Mouse (Mus musculus): ENCODE results near the gene Hibadh. TPM values are rescaled to one million over a fixed set of nuclear protein-coding genes. Genes with fewer than 3 reads are reported as not detected.

Hibadh gene
- total RNA-seq, 2 experiments from 2014 or later = 46.5 to 49.3 TPM

GRCm38 (mm10) chr6:52667641-52668040 lies 27.5 kb upstream of the Hibadh start:
- no peak for TF ChIP-seq CTCF (IDR thresholded peaks at IDR 0.05)
- intact Hi-C loops (cut with DNase I) = no loop called here
- H3K4me3 ChIP-seq = no peak overlapping the region
- H3K27ac ChIP-seq = no peak overlapping the region
- no peak for DNase-seq (ENCODE audit: extremely low spot score in 1 of 2, low spot score in 2 of 2)

DNA sequence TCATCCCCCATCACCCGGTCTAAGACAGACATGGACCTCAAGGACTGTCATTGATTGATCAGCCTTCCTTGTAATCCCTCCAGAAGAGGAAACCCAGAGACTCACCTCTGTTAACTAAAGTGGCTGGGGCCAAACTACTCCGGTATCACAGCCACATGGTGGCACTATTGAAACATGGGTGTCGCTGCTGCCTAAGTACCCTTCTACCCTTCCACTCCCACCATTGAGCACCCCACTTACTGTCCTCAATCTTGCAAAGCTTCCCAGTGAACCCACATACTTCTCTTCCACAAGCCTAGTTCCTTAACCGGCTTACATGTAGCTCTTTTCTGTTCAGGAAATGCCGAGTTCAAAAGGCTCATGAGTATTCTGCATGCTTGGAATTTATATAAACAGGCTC lies 22.8 kb upstream of the Hibadh start:
- H3K4me3 ChIP-seq = no peak overlapping the region
- intact Hi-C loops (cut with DNase I) = loop anchor here (1.0 to 5.0 kb wide), 4 partner anchors 49 to 254 kb away; partner anchors contain the start of gene Tax1bp1
- peak; percentile 37 for TF ChIP-seq CTCF (IDR thresholded peaks at IDR 0.05)
- no peak for DNase-seq (ENCODE audit: extremely low spot score in 1 of 2, low spot score in 2 of 2)
- H3K27ac ChIP-seq = no peak overlapping the region

DNA sequence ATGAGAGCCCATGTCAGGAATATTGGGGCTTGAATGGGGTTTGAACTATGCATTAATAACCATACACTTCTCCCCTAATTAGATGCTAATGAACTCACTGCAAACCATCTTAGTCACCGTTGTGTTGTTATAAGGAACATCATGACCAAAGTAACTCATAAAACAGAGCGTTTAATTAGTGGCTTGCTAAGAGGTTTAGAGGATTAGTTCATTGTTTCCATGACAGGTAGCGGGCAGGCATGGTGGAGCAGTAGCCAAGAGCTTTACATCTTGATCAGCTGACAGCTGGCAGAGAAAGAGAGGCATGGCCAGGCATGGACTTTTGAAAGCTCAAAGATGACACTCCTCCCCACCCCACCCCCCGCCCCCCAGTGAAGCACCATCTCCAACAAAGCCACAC lies 15.1 kb upstream of the Hibadh start:
- no peak overlapping the region for H3K27ac ChIP-seq
- TF ChIP-seq CTCF (IDR thresholded peaks at IDR 0.05) = no peak
- DNase-seq (ENCODE audit: extremely low spot score in 1 of 2, low spot score in 2 of 2) = no peak
- intact Hi-C loops (cut with DNase I) = no loop called here
- H3K4me3 ChIP-seq = no peak overlapping the region

DNA sequence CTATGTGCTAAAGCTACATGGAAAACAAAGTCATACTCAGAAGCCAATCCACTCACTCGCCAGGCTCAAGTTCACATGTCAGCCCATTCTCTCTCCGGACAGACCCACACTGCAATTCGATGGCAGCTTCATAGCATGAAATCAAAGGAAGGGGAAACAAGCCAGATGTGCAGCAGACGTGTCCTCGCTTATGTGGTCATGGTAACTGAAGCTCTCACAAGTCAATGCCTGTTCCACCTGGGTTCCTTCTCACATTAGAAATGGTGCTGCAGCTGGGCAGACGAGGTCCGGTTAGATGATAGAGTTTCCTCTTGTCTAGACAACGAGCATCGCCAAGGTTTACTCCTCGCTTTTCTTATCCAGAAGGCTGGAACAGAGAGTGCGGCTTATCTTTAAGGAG lies 8.6 kb upstream of the Hibadh start:
- intact Hi-C loops (cut with DNase I) = no loop called here
- Histone ChIP-seq H3K4me3 (no peak overlapping the region), H3K27ac (no peak overlapping the region)
- DNase-seq (ENCODE audit: extremely low spot score in 1 of 2, low spot score in 2 of 2) = no peak
- TF ChIP-seq CTCF (IDR thresholded peaks at IDR 0.05) = no peak

GRCm38 (mm10) chr6:52648031-52648430 lies 7.8 kb upstream of the Hibadh start:
- Histone ChIP-seq H3K4me3 (no peak overlapping the region), H3K27ac (no peak overlapping the region)
- intact Hi-C loops (cut with DNase I) = no loop called here
- DNase-seq (ENCODE audit: extremely low spot score in 1 of 2, low spot score in 2 of 2) = no peak
- TF ChIP-seq CTCF (IDR thresholded peaks at IDR 0.05) = no peak

DNA sequence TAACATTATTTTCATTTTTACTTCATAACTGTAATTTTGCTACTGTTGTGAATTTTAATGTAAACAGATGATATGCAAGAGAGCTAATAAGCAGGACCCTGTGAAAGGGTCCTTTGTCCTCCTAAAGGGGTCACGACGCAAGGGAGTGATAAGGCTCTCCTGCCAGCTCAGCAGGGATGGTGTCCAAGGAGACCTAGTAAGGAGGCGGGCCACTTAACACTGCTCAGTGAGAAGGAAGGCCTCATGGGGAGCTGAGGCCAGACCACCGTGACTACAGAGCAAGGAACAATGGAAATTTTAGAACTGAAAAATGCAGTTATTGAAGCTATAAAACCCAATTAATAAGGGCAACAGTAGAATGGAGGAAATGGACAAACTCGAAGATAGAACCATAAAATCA lies 5.7 kb upstream of the Hibadh start:
- intact Hi-C loops (cut with DNase I) = no loop called here

DNA sequence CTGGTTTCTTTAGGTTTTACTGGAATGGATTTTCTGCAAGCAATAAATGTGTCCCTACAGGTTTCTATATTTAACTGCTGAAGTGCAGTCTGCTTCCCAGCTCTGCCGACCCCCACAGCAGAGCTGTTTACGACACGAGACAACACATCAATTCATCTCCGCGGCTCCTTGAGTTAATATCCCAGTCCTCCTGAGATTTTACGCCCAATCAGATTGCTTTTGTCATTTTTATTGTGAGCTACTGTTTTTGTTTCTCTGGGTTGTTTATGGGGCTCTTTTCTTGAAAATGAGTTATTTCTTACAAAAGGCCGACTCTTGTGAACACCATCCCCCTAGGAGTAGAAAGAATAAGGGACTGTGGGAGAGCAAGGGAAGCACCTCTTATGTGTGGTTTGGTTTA lies 2.0 kb upstream of the Hibadh start:
- DNase-seq (ENCODE audit: extremely low spot score in 1 of 2, low spot score in 2 of 2) = no peak
- no peak overlapping the region for H3K4me3 ChIP-seq
- intact Hi-C loops (cut with DNase I) = no loop called here
- H3K27ac ChIP-seq = no peak overlapping the region
- TF ChIP-seq CTCF (IDR thresholded peaks at IDR 0.05) = no peak

More for the DNA sequence above, 5.7 kb upstream of the Hibadh start:
- H3K27ac ChIP-seq = no peak overlapping the region
- DNase-seq (ENCODE audit: extremely low spot score in 1 of 2, low spot score in 2 of 2) = no peak
- TF ChIP-seq CTCF (IDR thresholded peaks at IDR 0.05) = no peak
- no peak overlapping the region for H3K4me3 ChIP-seq

GRCm38 (mm10) chr6:52641076-52641475 lies 887 bp upstream of the Hibadh start:
- no peak for TF ChIP-seq CTCF (IDR thresholded peaks at IDR 0.05)
- DNase-seq (ENCODE audit: extremely low spot score in 1 of 2, low spot score in 2 of 2) = no peak
- Histone ChIP-seq H3K27ac (no peak overlapping the region), H3K4me3 (no peak overlapping the region)
- intact Hi-C loops (cut with DNase I) = no loop called here

- H3K4me3 ChIP-seq = peak overlapping the region; percentile 83
- TF ChIP-seq CTCF (IDR thresholded peaks at IDR 0.05) = no peak
- intact Hi-C loops (cut with DNase I) = loop anchor here (1.0 kb wide), 1 partner anchor 74 kb away; the partner anchor contains the start of gene Tax1bp1
- H3K27ac ChIP-seq = peak overlapping the region; percentile 74
- DNase-seq (ENCODE audit: extremely low spot score in 1 of 2, low spot score in 2 of 2) = peak in 1 of 2 experiments; percentile 33
Observed at GRCm38 (mm10) chr6:52639546-52640223, 504 bp downstream of the Hibadh start.

DNA sequence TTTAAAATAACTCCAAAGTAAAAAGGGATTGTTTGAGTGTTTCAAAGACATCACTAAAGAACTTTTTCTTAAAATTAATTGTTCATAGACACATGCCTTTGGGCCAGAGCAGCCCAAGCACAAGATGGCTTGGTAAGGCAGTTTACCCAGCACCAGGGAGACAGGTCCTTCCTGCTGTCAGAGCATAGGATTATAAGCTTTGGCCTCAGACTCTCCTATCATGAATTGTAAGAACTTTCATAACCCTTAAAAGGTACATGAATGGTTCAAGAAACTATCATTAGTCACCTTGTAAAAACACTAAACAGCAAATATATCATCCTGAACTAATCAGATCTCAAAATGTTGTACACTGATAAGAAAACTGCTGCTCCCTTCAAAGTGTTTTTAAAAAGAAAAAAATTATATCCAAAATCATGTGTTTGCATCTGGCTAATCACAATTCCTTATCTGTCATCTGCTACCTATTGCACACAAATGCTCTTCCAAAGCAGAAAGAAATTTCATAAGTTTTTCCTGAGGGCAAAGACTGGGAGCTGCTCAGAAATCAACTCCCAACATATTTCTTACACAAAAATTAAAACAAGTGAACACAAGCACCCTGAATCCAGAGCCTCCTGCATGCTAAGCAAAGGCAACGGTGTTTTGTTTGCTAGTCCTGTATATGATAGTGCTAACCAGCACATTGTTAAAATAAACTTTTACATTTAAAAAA lies 1.6 kb downstream of the Hibadh start:
- H3K27ac ChIP-seq = no peak overlapping the region
- TF ChIP-seq CTCF (IDR thresholded peaks at IDR 0.05) = no peak
- no peak overlapping the region for H3K4me3 ChIP-seq
- intact Hi-C loops (cut with DNase I) = no loop called here
- no peak for DNase-seq (ENCODE audit: extremely low spot score in 1 of 2, low spot score in 2 of 2)

DNA sequence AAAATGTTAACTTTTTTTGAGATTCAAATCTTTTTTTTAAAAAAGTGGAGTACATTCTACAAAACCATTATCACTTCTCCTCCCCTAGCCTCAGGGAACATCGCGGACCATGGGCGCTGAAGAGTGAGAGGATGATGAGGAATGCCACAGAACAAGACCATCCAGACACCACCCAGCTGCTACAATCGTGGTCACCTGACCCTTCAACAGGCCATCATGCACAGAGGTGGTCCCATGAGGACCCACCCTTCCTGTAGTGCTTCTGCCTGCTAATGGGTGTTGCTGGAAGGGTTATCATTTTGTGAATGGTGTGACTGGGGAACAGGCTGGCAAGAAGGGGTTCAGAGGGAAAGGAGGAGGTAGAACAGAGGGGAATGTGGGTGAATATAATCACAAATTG lies 2.9 kb downstream of the Hibadh start:
- intact Hi-C loops (cut with DNase I) = no loop called here
- no peak for TF ChIP-seq CTCF (IDR thresholded peaks at IDR 0.05)
- Histone ChIP-seq H3K4me3 (no peak overlapping the region), H3K27ac (no peak overlapping the region)
- DNase-seq (ENCODE audit: extremely low spot score in 1 of 2, low spot score in 2 of 2) = no peak

- intact Hi-C loops (cut with DNase I) = no loop called here
- H3K4me3 ChIP-seq = no peak overlapping the region
- H3K27ac ChIP-seq = no peak overlapping the region
- TF ChIP-seq CTCF (IDR thresholded peaks at IDR 0.05) = no peak
- no peak for DNase-seq (ENCODE audit: extremely low spot score in 1 of 2, low spot score in 2 of 2)
Observed at GRCm38 (mm10) chr6:52635395-52635794, 4.8 kb downstream of the Hibadh start.

GRCm38 (mm10) chr6:52630625-52631024 lies 9.6 kb downstream of the Hibadh start:
- no peak overlapping the region for H3K4me3 ChIP-seq
- TF ChIP-seq CTCF (IDR thresholded peaks at IDR 0.05) = no peak
- intact Hi-C loops (cut with DNase I) = no loop called here
- H3K27ac ChIP-seq = no peak overlapping the region
- DNase-seq (ENCODE audit: extremely low spot score in 1 of 2, low spot score in 2 of 2) = no peak

All from left cerebral cortex, adult 2 months (tissue).